Mouse (Mus musculus) neural tube, embryonic 12.5 days (tissue): Measurements from ENCODE around the gene Col4a3. TPM values are rescaled to one million over a fixed set of nuclear protein-coding genes. Genes with fewer than 3 reads are reported as not detected.

Experiments used
- ATAC-seq: fragments of 200-750 bp; cut with Nextera tagmentation; 2 replicates; pipeline ENCODE4 v1.8.0; 2017; ENCODE audit warnings: low read depth, mild to moderate bottlenecking, moderate TSS enrichment, moderate library complexity; ENCODE audit not compliant: low FRiP score
- H3K27ac ChIP-seq: fragments of 300-500 bp; sonication (generic); 2 replicates; pipeline ENCODE4 v1.5.1; 2016
- H3K27me3 ChIP-seq: fragments of 300-500 bp; sonication (generic); replicated peaks from 2 replicates; pipeline ENCODE4 v1.6.1; 2016; ENCODE audit warnings: mild to moderate bottlenecking
- H3K36me3 ChIP-seq: fragments of 300-500 bp; sonication (generic); 2 replicates; pipeline ENCODE4 v1.6.1; 2016; ENCODE audit warnings: mild to moderate bottlenecking
- H3K4me1 ChIP-seq: fragments of 300-500 bp; sonication (generic); 2 replicates; pipeline ENCODE4 v1.6.1; 2016
- H3K4me2 ChIP-seq: fragments of 300-500 bp; sonication (generic); replicated peaks from 2 replicates; pipeline ENCODE4 v1.6.1; 2016; ENCODE audit warnings: mild to moderate bottlenecking
- H3K4me3 ChIP-seq: fragments of 300-500 bp; sonication (generic); 2 replicates; pipeline ENCODE4 v1.5.1; 2016
- H3K9ac ChIP-seq: fragments of 300-500 bp; sonication (generic); 2 replicates; pipeline ENCODE4 v1.6.1; 2016; ENCODE audit warnings: mild to moderate bottlenecking
- H3K9me3 ChIP-seq: fragments of 300-500 bp; sonication (generic); 2 replicates; pipeline ENCODE4 v1.6.1; 2016; ENCODE audit warnings: mild to moderate bottlenecking
- WGBS: fragments of 180-500 bp; shearing (Covaris S2); methylation state at CpG from one replicate; pipeline ENCODE4 v1.1.7; 2016; 5-methylcytosine and 5-hydroxymethylcytosine counted together
- polyA plus RNA-seq: library from polyadenylated mRNA; unstranded; fragments of >200 nt; fragmentation: Nextera tagmentation; extraction: Ambion mirVana; gene quantifications from 2 replicates; pipeline ENCODE4 v1.2.1, GENCODE M21; 2016

Col4a3 gene
- polyA plus RNA-seq, 1 experiment from 2014 or later = 0.23 TPM

DNA sequence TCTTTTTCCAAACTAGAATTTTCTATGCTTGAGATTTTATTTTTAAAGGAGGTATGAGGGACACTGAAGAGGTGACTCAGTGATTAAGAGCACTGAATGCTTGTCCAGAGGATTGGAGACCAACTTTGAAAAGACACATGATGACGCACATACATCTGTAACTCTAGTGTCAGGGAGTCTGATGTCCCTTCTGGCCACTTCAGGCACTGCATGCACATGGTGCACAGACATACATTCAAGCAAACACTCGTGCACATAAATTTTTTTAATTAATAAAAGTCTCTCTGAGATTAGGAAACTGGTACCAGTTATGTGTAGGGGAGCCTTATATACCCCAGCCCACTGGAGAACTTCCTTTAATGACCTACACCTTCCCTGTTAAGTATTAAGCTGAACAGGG lies 10.5 kb upstream of the Col4a3 start:
- no peaks in the 10 kb centered on the region for H3K9me3 ChIP-seq
- H3K4me2 ChIP-seq = no peak overlapping the region
- H3K4me1 ChIP-seq = no peaks in the 10 kb centered on the region
- no peak overlapping the region for H3K4me3 ChIP-seq
- H3K36me3 ChIP-seq = no peaks in the 10 kb centered on the region
- no peak overlapping the region for H3K27ac ChIP-seq
- H3K27me3 ChIP-seq = no peaks in the 10 kb centered on the region
- no peak for ATAC-seq
- WGBS = 76% methylated on average over 2 of the region's 2 CpGs
- H3K9ac ChIP-seq = no peak overlapping the region

DNA sequence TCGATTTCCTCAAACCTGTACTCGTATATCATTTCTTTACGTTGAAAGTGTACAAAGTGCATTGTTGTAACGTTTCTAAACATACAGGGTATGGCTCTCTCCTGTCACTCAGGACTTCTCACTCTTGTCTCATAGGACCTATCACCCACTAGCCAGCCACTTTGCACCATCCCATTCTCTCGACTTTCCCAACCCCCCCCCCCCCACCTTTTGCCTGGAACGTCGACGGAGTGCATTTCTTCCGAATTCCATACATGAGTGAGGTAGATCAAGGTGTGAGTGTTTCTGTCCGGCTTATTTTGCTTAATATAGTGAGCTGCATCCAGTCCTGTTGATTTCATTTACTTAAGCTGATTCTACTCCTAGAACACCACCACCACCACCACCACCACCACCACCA lies 9.4 kb upstream of the Col4a3 start:
- no peaks in the 10 kb centered on the region for H3K9me3 ChIP-seq
- no peak for ATAC-seq
- no peaks in the 10 kb centered on the region for H3K36me3 ChIP-seq
- no peak overlapping the region for H3K4me2 ChIP-seq
- no peak overlapping the region for H3K27ac ChIP-seq
- no peak overlapping the region for H3K9ac ChIP-seq
- 89% methylated on average over 10 of the region's 10 CpGs for WGBS
- H3K27me3 ChIP-seq = no peaks in the 10 kb centered on the region
- H3K4me3 ChIP-seq = no peak overlapping the region
- H3K4me1 ChIP-seq = no peaks in the 10 kb centered on the region

DNA sequence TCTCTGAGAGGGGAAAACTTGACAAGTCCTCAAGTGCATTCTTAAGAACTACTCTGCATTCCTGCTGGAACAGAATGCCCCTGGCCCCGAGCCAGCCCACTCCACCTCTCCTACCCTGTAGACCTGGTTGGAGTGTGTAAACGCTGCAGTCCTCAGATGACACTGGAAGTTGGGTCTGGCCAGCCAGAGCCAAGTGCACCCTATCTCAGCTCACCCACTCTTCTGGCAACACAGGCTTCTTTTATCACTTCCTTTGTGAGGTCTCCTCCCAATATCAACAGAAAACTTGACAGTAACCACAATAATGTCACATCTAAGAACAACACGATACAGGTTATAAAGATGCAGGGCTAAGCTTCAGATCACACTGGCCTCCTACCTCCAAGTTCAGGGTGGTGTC lies 8.8 kb upstream of the Col4a3 start:
- Histone ChIP-seq H3K9me3 (no peaks in the 10 kb centered on the region), H3K4me1 (no peaks in the 10 kb centered on the region), H3K4me2 (no peak overlapping the region), H3K9ac (no peak overlapping the region), H3K27me3 (no peaks in the 10 kb centered on the region), H3K36me3 (no peaks in the 10 kb centered on the region), H3K27ac (no peak overlapping the region), H3K4me3 (no peak overlapping the region)
- WGBS = 87% methylated on average over 3 of the region's 3 CpGs
- no peak for ATAC-seq

DNA sequence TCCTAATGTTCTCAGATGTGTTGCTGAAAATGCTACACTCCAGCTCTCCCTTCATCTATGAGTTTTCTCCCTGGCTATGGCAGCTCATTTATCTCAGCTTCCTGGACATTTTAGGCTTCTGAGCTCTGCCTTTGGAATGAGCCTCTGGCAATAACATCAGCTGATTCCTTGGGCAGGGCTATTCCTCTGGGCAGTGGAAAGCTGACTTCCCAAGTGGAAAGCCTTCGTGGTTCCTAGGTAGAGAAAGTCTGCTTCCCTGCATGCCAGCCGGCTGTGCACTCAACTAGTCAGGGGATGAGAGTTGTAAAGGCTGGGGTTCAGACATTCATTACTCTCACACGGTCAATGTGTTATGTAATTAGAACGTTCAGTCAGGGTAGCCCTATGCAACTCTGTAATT lies 8.4 kb upstream of the Col4a3 start:
- Histone ChIP-seq H3K4me3 (no peak overlapping the region), H3K9me3 (no peaks in the 10 kb centered on the region), H3K27me3 (no peaks in the 10 kb centered on the region), H3K4me1 (no peaks in the 10 kb centered on the region), H3K4me2 (no peak overlapping the region), H3K9ac (no peak overlapping the region), H3K36me3 (no peaks in the 10 kb centered on the region), H3K27ac (no peak overlapping the region)
- WGBS = 76% methylated on average over 4 of the region's 4 CpGs
- ATAC-seq = no peak

GRCm38 (mm10) chr1:82585981-82586380 lies 740 bp upstream of the Col4a3 start:
- 79% methylated on average over 7 of the region's 7 CpGs for WGBS
- Histone ChIP-seq H3K4me2 (no peak overlapping the region; the same call in 1 of the 2 replicates), H3K4me1 (peaks cover 10% of the 10 kb centered on the region), H3K27ac (no peak overlapping the region), H3K36me3 (no peaks in the 10 kb centered on the region), H3K27me3 (peaks cover 17% of the 10 kb centered on the region), H3K9ac (no peak overlapping the region), H3K9me3 (no peaks in the 10 kb centered on the region), H3K4me3 (no peak overlapping the region; the same call in 1 of the 2 replicates)
- no peak for ATAC-seq

DNA sequence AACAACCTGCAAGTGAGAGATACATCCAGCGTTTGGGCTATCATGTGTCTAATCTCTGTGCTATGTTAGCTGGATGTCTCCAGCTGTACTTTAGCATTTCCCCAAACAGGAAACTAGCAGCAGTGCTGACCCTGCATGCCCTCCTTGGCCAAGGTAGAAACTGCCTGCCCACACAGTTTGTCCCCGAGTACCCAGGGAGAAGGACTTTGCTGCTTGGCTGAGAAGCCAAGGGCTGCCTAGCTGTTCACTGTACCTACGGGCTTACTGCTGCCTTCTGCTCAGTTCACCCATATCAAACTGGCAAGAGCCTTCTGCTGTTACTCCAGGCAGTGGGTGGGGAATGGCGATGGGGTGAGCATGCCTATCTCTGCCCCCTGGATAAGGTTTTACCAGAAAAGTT lies 3.5 kb downstream of the Col4a3 start:
- no peak for ATAC-seq
- Histone ChIP-seq H3K4me3 (no peak overlapping the region), H3K27ac (no peak overlapping the region), H3K9ac (no peak overlapping the region), H3K9me3 (no peaks in the 10 kb centered on the region), H3K36me3 (no peaks in the 10 kb centered on the region), H3K4me1 (peaks cover 10% of the 10 kb centered on the region), H3K4me2 (no peak overlapping the region), H3K27me3 (peaks cover 17% of the 10 kb centered on the region)
- WGBS = 83% methylated on average over 4 of the region's 4 CpGs

- Histone ChIP-seq H3K27ac (no peak overlapping the region), H3K27me3 (no peaks in the 10 kb centered on the region)
These were observed 10.3 kb downstream of the Col4a3 start for GRCm38 (mm10) chr1:82596864-82597596.

DNA sequence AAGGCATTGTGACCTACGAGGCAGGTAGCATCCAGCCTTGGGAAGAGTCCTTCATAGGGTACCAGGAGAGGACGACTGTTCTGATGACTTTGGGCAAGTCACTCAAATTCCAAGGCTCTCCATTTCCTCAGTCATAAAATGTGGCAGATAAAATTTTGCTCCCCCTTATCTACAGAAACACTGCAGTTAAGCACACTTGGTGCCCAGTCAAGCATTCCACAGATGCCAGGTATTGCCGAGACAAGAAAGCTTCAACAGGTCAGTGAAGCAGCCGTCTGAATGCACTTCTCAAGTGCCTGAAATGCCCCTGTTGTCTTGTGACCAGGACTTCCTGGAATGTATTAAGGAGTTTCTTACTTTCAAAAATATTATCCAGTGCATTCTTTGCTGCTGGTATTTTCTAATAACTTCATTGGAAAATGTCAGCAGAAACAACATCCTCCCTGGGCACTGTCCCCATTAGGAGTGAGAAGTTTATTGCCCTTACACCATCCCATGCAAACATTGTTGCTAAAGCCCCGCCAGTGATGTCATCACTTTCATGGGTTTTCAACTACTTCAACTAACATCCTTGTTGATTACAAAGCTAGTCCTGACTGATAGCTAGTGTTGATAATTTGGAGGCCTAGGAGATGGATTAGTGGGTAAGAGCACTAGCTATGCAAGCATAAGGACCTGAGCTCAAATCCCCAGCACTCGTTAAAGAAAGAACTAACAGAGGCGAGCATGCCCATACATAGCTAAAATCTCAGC lies 16.7 kb downstream of the Col4a3 start:
- Histone ChIP-seq H3K4me3 (no peak overlapping the region), H3K36me3 (no peaks in the 10 kb centered on the region), H3K9ac (no peak overlapping the region), H3K9me3 (no peaks in the 10 kb centered on the region), H3K4me2 (no peak overlapping the region), H3K4me1 (no peaks in the 10 kb centered on the region), H3K27me3 (no peaks in the 10 kb centered on the region), H3K27ac (no peak overlapping the region)
- 82% methylated on average over 7 of the region's 7 CpGs for WGBS
- ATAC-seq = no peak

More at GRCm38 (mm10) chr1:82596864-82597596, 10.3 kb downstream of the Col4a3 start:
- no peaks in the 10 kb centered on the region for H3K4me1 ChIP-seq
- WGBS = 54% methylated on average over 6 of the region's 6 CpGs
- no peaks in the 10 kb centered on the region for H3K9me3 ChIP-seq
- H3K4me3 ChIP-seq = no peak overlapping the region
- no peak overlapping the region for H3K9ac ChIP-seq
- no peak overlapping the region for H3K4me2 ChIP-seq
- H3K36me3 ChIP-seq = no peaks in the 10 kb centered on the region
- ATAC-seq = no peak

- no peak overlapping the region for H3K9ac ChIP-seq
- H3K4me3 ChIP-seq = no peak overlapping the region
- no peak overlapping the region for H3K4me2 ChIP-seq
- no peaks in the 10 kb centered on the region for H3K4me1 ChIP-seq
- H3K36me3 ChIP-seq = no peaks in the 10 kb centered on the region
- no peak for ATAC-seq
- H3K27me3 ChIP-seq = no peaks in the 10 kb centered on the region
- H3K27ac ChIP-seq = no peak overlapping the region
- H3K9me3 ChIP-seq = no peaks in the 10 kb centered on the region
- 89% methylated on average over 7 of the region's 7 CpGs for WGBS
These were observed 18.6 kb downstream of the Col4a3 start for GRCm38 (mm10) chr1:82605347-82605746.

DNA sequence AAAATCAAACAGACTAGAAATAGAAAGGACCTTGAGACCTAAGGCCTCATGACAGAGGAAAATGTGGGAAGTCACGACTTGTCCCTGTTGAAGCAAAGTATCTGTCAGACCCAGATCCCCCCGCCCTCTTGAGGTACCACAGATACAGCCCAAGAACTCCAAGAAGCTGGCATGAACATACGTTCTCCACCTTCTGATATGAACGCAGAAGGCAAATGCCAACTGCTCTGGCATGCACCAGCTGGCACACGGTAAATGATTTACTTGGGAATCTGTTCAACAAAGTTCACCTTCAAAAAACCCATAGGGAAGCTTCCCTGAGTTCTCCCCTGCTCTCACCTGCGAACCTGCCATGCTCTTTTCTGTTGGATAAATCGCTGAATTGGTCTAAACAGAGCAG lies 19.1 kb downstream of the Col4a3 start:
- Histone ChIP-seq H3K4me1 (no peaks in the 10 kb centered on the region), H3K4me2 (no peak overlapping the region), H3K36me3 (no peaks in the 10 kb centered on the region), H3K27ac (no peak overlapping the region), H3K4me3 (no peak overlapping the region), H3K9me3 (no peaks in the 10 kb centered on the region), H3K9ac (no peak overlapping the region), H3K27me3 (no peaks in the 10 kb centered on the region)
- 88% methylated on average over 7 of the region's 7 CpGs for WGBS
- ATAC-seq = no peak

DNA sequence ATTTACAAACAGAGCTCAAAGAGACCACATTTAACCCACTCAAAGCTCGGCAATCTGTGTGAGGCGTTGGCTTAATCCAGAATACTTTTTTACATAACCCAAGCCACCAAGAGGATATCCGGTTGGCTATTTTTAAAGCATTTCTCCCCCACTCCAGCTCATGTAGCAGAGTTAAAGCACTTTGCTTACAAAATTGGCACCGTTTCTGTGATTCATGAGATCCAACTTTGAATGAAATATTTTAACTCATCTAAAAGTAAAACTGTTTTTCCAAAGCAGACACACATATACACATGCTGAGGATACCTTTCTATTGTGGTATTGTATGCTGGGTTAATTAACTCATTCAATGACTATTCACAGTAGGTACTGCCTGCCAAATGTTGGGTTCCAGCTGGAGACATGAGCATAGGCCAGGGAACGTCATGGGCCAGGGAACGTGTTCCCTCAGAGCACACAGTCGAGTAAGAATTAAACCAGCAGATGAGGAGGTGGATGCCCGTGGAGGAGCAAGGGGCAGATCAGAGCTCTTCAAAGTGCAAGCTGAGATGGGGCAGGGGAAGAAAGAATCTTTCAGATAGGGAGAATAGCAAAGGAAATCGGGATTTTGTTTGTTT lies 22.0 kb downstream of the Col4a3 start:
- Histone ChIP-seq H3K27me3 (no peaks in the 10 kb centered on the region), H3K36me3 (no peaks in the 10 kb centered on the region), H3K9ac (no peak overlapping the region), H3K4me1 (no peaks in the 10 kb centered on the region), H3K27ac (no peak overlapping the region), H3K4me3 (no peak overlapping the region), H3K4me2 (no peak overlapping the region), H3K9me3 (no peaks in the 10 kb centered on the region)
- ATAC-seq = no peak
- 85% methylated on average over 9 of the region's 9 CpGs for WGBS

DNA sequence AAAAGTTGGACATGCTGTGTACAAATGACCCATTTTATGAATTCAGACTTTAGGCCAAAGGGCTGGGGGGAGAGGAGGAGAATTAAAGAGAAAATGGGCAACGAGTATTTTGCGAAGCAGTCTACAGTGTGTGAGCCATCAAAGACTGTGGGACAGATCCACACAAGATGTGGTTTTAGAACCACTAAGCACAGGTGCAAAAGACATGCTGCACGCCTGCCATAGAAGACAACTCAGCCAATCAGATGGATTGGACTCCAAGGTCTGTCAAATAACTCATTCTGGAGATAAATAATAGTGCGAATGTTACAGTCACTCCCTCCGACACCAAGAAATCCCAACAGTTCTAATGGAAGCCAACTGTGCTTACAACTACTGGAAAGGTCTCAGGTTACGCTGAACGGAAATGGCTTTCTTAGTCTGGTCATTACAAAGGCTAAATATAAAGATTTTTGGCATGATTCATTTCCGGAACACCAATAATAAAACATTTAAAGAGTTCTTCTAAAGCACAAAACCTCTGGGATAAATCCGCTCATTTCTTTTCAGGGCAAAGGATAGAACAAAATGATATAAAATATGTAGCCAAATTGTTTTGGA lies 25.4 kb downstream of the Col4a3 start:
- Histone ChIP-seq H3K9me3 (no peaks in the 10 kb centered on the region), H3K4me1 (no peaks in the 10 kb centered on the region), H3K27ac (no peak overlapping the region), H3K4me3 (no peak overlapping the region), H3K4me2 (no peak overlapping the region), H3K36me3 (no peaks in the 10 kb centered on the region), H3K27me3 (no peaks in the 10 kb centered on the region), H3K9ac (no peak overlapping the region)
- ATAC-seq = no peak
- WGBS = 87% methylated on average over 9 of the region's 9 CpGs
